ENCODE assay signal across 12 mouse cellular contexts in the genomic region with DNA sequence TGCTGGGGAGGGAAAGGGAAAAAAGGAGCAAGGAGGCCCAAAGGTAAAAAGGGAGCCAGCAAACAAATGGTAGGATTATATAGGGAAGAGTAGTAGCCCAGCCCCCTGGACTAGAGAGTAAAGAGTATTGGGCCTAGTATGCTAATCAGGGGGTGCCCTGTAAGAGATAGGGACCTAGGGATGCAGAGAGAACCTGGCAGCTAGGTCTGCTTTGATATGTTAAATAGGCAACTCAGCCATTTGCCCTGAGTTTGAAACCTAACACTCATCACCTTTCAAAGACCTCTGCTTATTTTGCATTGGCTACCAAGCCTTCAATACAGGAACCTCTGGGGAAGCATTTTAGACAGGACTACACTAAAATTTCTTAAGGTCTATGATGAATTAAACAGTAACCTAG.
"Had no signal": no experiment of that assay in that cellular context is flagged by ENCODE, and none has a peak within 500 bp of the region (broad histone marks: within the 10 kb centered on the region; RNA-seq: fewer than 3 reads in every experiment).

No protein-coding gene starts in this region.

- DNase-seq: left cerebral cortex, postnatal 4 days; liver; liver, embryonic 13.5 days; liver, postnatal 0 days; lung, adult 18-20 months; lung, adult 2 months; lung, embryonic 14.5 days; lung, postnatal 10 days; lung, postnatal 14 days; lung, postnatal 36 days; lung, postnatal 4 days; midbrain, embryonic 14.5 days had no signal
